ENCODE assay signal across 8 mouse cellular contexts in genomic region chr11:76998705-76999226, GRCm38 (mm10). TPM values are rescaled to one million over a fixed set of nuclear protein-coding genes. Genes with fewer than 3 reads are reported as not detected.
DNase-seq lines count a peak whose midpoint lies in the region; ATAC-seq lines count a peak whose summit lies in the region.

No protein-coding gene starts in this region.

- no peak for DNase-seq in heart, postnatal 14 days
- DNase-seq in brain, adult 2 months (ENCODE audit: low read depth, low spot score), result peak; percentile 29
- peak; percentile 31 for DNase-seq in midbrain, embryonic 14.5 days
- DNase-seq in urinary bladder, postnatal 36 days (ENCODE audit: low spot score in 2 of 2), result no peak
- no peak for DNase-seq in spleen, postnatal 14 days (ENCODE audit: low spot score in 2 of 2)

- whole genome bisulfite sequencing in heart, embryonic 16.5 days, result 12% methylated on average over 24 of the region's 24 CpGs
- WGBS in hindbrain, embryonic 13.5 days, result 12% methylated on average over 24 of the region's 24 CpGs
- WGBS in midbrain, embryonic 14.5 days, result 8% methylated on average over 24 of the region's 24 CpGs

- no peaks in the 10 kb centered on the region for H3K36me3 ChIP-seq in heart, embryonic 16.5 days (ENCODE audit: control insufficient read depth, insufficient read depth)
- no peaks in the 10 kb centered on the region for H3K36me3 ChIP-seq in hindbrain, embryonic 13.5 days
- H3K36me3 ChIP-seq in midbrain, embryonic 14.5 days (ENCODE audit: control insufficient read depth, insufficient read depth, low read length), result no peaks in the 10 kb centered on the region

- peak overlapping the region; percentile 66 for H3K4me3 ChIP-seq in heart, embryonic 16.5 days (ENCODE audit: low read length)
- H3K4me3 ChIP-seq in hindbrain, embryonic 13.5 days, result peak overlapping the region; percentile 51
- H3K4me3 ChIP-seq in midbrain, embryonic 14.5 days (replicated peaks; ENCODE audit: low read depth, low read length), result peak overlapping the region; percentile 43

- H3K9ac ChIP-seq in heart, embryonic 16.5 days (ENCODE audit: low read length), result peak overlapping the region; percentile 42; the same call in 1 of the 2 replicates
- H3K9ac ChIP-seq in hindbrain, embryonic 13.5 days, result peak overlapping the region; percentile 66
- H3K9ac ChIP-seq in midbrain, embryonic 14.5 days (replicated peaks; ENCODE audit: low read length), result no peak overlapping the region; the same call in 1 of the 2 replicates

- intact Hi-C loops in heart, postnatal 14 days (cut with DNase I), result loop anchor here (5.0 to 10.0 kb wide), 2 partner anchors 74 to 306 kb away; no protein-coding TSS in a partner anchor

- no peaks in the 10 kb centered on the region for H3K9me3 ChIP-seq in heart, embryonic 16.5 days (replicated peaks; ENCODE audit: control insufficient read depth, low read length)
- no peaks in the 10 kb centered on the region for H3K9me3 ChIP-seq in hindbrain, embryonic 13.5 days
- H3K9me3 ChIP-seq in midbrain, embryonic 14.5 days (ENCODE audit: control insufficient read depth, low read length), result no peaks in the 10 kb centered on the region

- H3K4me2 ChIP-seq in heart, embryonic 16.5 days (ENCODE audit: low read depth, low read length), result peak overlapping the region; percentile 93
- peak overlapping the region; percentile 85 for H3K4me2 ChIP-seq in hindbrain, embryonic 13.5 days
- H3K4me2 ChIP-seq in midbrain, embryonic 14.5 days (ENCODE audit: low read length), result peak overlapping the region; percentile 86

- H3K27ac ChIP-seq in heart, embryonic 16.5 days (ENCODE audit: low read length), result no peak overlapping the region
- no peak overlapping the region for H3K27ac ChIP-seq in hindbrain, embryonic 13.5 days
- H3K27ac ChIP-seq in midbrain, embryonic 14.5 days (replicated peaks; ENCODE audit: low read depth, low read length), result no peak overlapping the region

- ATAC-seq in heart, embryonic 16.5 days (replicated peaks; ENCODE audit: extremely low read depth, insufficient read depth, low FRiP score), result no peak
- no peak for ATAC-seq in hindbrain, embryonic 13.5 days (ENCODE audit: low FRiP score)
- no peak for ATAC-seq in midbrain, embryonic 14.5 days (ENCODE audit: low FRiP score, low TSS enrichment)
- ATAC-seq in megakaryocyte-erythroid progenitor cell, adult 5-6 weeks (replicated peaks; ENCODE audit: low FRiP score, low TSS enrichment, poor library complexity, severe bottlenecking), result no peak

- H3K27me3 ChIP-seq in heart, embryonic 16.5 days (ENCODE audit: control insufficient read depth, insufficient read depth, low read length), result peaks cover 46% of the 10 kb centered on the region
- H3K27me3 ChIP-seq in hindbrain, embryonic 13.5 days, result peaks cover 78% of the 10 kb centered on the region
- H3K27me3 ChIP-seq in midbrain, embryonic 14.5 days (ENCODE audit: control insufficient read depth, insufficient read depth, low read length), result peaks cover 44% of the 10 kb centered on the region

- H3K4me1 ChIP-seq in heart, embryonic 16.5 days (ENCODE audit: control insufficient read depth, insufficient read depth, low read length), result peaks cover 10% of the 10 kb centered on the region
- peaks cover 25% of the 10 kb centered on the region for H3K4me1 ChIP-seq in hindbrain, embryonic 13.5 days (replicated peaks)
- peaks cover 10% of the 10 kb centered on the region for H3K4me1 ChIP-seq in midbrain, embryonic 14.5 days (ENCODE audit: control insufficient read depth, insufficient read depth, low read length)

RNA-seq across cellular contexts. Expression of gene Slc6a4, which starts 0.4 kb away (rescaled TPM):
- 0.58 and 0.70 TPM in 2 replicates for polyA plus RNA-seq in heart, embryonic 16.5 days (2015; fragmentation: Nextera tagmentation; extraction: Ambion mirVana)
- total RNA-seq in heart, postnatal 14 days (2021), result 1 to 10 TPM; 1.2 to 1.4 TPM
- polyA plus RNA-seq in hindbrain, embryonic 13.5 days (2015; fragmentation: Nextera tagmentation; extraction: Ambion mirVana), result 4.7 and 10.5 TPM in 2 replicates
- polyA plus RNA-seq in midbrain, embryonic 14.5 days (2014; fragmentation: Nextera tagmentation; extraction: Ambion mirVana), result 5.0 and 6.1 TPM in 2 replicates
- not detected in 2 replicates for total RNA-seq in megakaryocyte-erythroid progenitor cell, adult 5-6 weeks (2014; fragmentation: Nextera tagmentation)
- 0.09 and 1.8 TPM in 2 replicates for total RNA-seq in megakaryocyte-erythroid progenitor cell, adult 5-6 weeks (2017)

Comparison
In these comparisons a context has a peak if more than half of its experiments do, and no peak if none do; other contexts are left out.
1. DNase-seq: peak in brain, adult 2 months (single experiment) and midbrain, embryonic 14.5 days (single experiment); none in heart, postnatal 14 days (0 of 2), urinary bladder, postnatal 36 days (0 of 2) and spleen, postnatal 14 days (0 of 2).
2. Peak in every context shown above with its lines, with median percentiles within 50 percentile points of each other: H3K4me2 ChIP-seq and H3K4me3 ChIP-seq.